Mouse (Mus musculus): ENCODE measurements around the gene Stx8. TPM values are rescaled to one million over a fixed set of nuclear protein-coding genes. Genes with fewer than 3 reads are reported as not detected.

Stx8 gene
- total RNA-seq, 2 experiments from 2014 or later: 24.6 to 27.5 TPM

- DNase-seq: no peak
These were observed 123.4 kb downstream of the Stx8 start for GRCm38 (mm10) chr11:68089426-68089825.

GRCm38 (mm10) chr11:68089885-68090592 lies 124.0 kb downstream of the Stx8 start:
- no peak for DNase-seq

- DNase-seq: no peak
These were observed 126.2 kb downstream of the Stx8 start for GRCm38 (mm10) chr11:68091975-68092759.

GRCm38 (mm10) chr11:68101598-68101997 lies 135.6 kb downstream of the Stx8 start:
- DNase-seq: no peak

GRCm38 (mm10) chr11:68103480-68103879 lies 137.5 kb downstream of the Stx8 start:
- no peak for DNase-seq

GRCm38 (mm10) chr11:68106053-68106452 lies 140.1 kb downstream of the Stx8 start:
- DNase-seq: no peak

- DNase-seq: no peak
These were observed 147.6 kb downstream of the Stx8 start for GRCm38 (mm10) chr11:68113454-68114100.

GRCm38 (mm10) chr11:68114202-68114601 lies 148.2 kb downstream of the Stx8 start:
- no peak for DNase-seq

- DNase-seq: no peak
These were observed 150.2 kb downstream of the Stx8 start for GRCm38 (mm10) chr11:68116157-68116556.

GRCm38 (mm10) chr11:68117878-68118660 lies 152.1 kb downstream of the Stx8 start:
- DNase-seq: no peak

- no peak for DNase-seq
These were observed 152.7 kb downstream of the Stx8 start for GRCm38 (mm10) chr11:68118679-68119078.

GRCm38 (mm10) chr11:68119136-68119535 lies 153.1 kb downstream of the Stx8 start:
- no peak for DNase-seq

GRCm38 (mm10) chr11:68121260-68121659 lies 155.3 kb downstream of the Stx8 start:
- no peak for DNase-seq

- no peak for DNase-seq
These were observed 155.7 kb downstream of the Stx8 start for GRCm38 (mm10) chr11:68121660-68122059.

GRCm38 (mm10) chr11:68126071-68126470 lies 160.1 kb downstream of the Stx8 start:
- no peak for DNase-seq

- DNase-seq: no peak
These were observed 168.5 kb downstream of the Stx8 start for GRCm38 (mm10) chr11:68134494-68134893.

- no peak for DNase-seq
These were observed 169.4 kb downstream of the Stx8 start for GRCm38 (mm10) chr11:68135350-68135749.

GRCm38 (mm10) chr11:68136687-68137086 lies 170.7 kb downstream of the Stx8 start:
- DNase-seq: no peak

- DNase-seq: no peak
These were observed 176.3 kb downstream of the Stx8 start for GRCm38 (mm10) chr11:68142296-68142695.

- DNase-seq: no peak
These were observed 178.5 kb downstream of the Stx8 start for GRCm38 (mm10) chr11:68144235-68145065.

- DNase-seq: no peak
These were observed 179.1 kb downstream of the Stx8 start for GRCm38 (mm10) chr11:68145066-68145585.
